Mouse (Mus musculus): ENCODE data around the gene Fabp6.

Fabp6 gene

DNA sequence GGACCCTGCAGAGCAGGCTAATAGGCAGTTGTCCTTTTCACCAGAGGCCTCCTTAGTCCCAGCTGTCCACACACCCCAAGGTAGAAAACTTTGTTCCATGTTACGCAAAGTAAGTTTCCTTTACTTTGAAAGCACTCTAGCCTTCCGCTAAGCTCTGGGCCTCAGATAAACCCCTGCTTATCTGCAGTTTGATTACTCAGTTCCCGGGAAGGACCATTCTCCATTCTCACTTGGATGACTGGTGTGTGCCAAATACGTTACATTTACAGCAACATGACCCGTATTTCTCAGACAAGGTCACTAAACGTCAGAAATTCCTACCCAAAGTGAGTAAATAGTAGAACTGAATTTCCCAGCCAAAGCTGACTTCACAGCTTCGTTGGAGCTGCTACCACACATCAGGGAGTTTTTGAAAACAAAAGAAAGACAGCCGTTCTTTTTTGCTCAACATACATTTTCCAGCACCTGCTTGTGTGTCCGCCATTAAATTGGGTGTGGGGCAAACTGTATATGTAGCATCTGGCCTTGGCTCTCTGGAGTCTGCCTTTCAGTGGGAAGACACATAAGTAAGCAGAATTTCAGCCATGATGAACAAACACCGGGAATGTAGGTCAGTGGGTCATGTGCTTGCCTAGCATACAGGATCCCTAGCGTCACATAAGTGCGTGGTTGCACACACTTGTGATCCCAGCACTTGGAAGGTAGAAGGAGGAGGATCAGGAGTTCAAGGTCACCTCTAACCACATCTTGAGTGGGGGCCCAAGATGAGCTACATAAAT is 52.5 kb downstream of the Fabp6 start:
- intact Hi-C loops (cut with DNase I): no loop called here

DNA sequence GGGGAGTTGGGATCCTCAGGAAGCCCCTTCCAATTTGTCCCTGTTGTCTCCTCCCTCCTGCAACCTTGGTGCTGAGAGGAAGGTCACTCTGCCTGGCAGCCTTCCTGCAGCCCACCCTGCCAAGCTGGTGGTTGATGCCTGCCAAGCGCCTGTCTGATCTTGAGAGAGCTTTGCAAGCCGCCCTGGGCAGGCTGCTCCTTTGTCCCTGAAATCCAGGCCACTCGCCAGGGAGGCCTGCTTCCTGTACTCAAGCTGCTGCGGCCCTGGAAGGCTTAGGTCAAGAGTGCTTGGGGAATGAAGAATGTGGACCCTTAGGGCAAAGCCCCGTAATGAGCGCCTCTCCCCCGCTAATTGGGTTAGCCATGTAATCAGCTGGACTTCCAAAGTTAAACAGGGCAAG is 53.2 kb downstream of the Fabp6 start:
- intact Hi-C loops (cut with DNase I): no loop called here

DNA sequence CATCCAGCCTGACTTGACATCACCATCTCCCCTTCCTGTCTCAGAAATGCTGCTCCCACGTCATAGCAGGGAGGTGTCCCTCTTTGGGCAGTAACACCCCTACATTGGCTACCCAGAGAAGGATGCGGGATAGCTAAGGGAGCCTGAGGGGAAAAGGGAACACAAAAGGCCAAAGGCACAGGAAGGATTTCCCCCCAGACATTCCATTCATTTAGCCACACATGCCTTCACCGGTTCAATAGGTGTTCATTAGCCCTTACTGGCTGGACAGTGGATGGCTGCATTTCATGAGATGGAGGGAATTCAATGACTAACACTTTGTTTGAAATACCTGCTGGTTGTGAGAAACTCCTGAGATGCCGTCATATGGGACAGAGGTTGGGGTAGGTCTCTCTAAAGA is 54.7 kb downstream of the Fabp6 start:
- intact Hi-C loops (cut with DNase I): no loop called here
